Mouse (Mus musculus): ENCODE data around the gene Itpkb.
A peak's percentile ranks its signal among the peaks of the same experiment; 100 is the strongest.

The Itpkb gene

GRCm38 (mm10) chr1:180417118-180417517 lies 86.8 kb downstream of the Itpkb start:
- no peak for DNase-seq (ENCODE audit: low read depth, low spot score)

- no peak for DNase-seq (ENCODE audit: low read depth, low spot score)
Measured at GRCm38 (mm10) chr1:180419059-180419458, 88.8 kb downstream of the Itpkb start.

GRCm38 (mm10) chr1:180420496-180421164 lies 90.3 kb downstream of the Itpkb start:
- peak; percentile 40 for DNase-seq (ENCODE audit: low read depth, low spot score)

GRCm38 (mm10) chr1:180421165-180421909 lies 91.1 kb downstream of the Itpkb start:
- no peak for DNase-seq (ENCODE audit: low read depth, low spot score)

GRCm38 (mm10) chr1:180422076-180422828 lies 92.0 kb downstream of the Itpkb start:
- DNase-seq (ENCODE audit: low read depth, low spot score), result peak; percentile 83

- DNase-seq (ENCODE audit: low read depth, low spot score), result no peak
Measured at GRCm38 (mm10) chr1:180423008-180423639, 92.8 kb downstream of the Itpkb start.

- no peak for DNase-seq (ENCODE audit: low read depth, low spot score)
Measured at GRCm38 (mm10) chr1:180423931-180424330, 93.6 kb downstream of the Itpkb start.

GRCm38 (mm10) chr1:180426405-180426804 lies 96.1 kb downstream of the Itpkb start:
- no peak for DNase-seq (ENCODE audit: low read depth, low spot score)

GRCm38 (mm10) chr1:180427685-180428084 lies 97.4 kb downstream of the Itpkb start:
- no peak for DNase-seq (ENCODE audit: low read depth, low spot score)

- DNase-seq (ENCODE audit: low read depth, low spot score), result peak; percentile 81
Measured at GRCm38 (mm10) chr1:180428101-180428712, 97.9 kb downstream of the Itpkb start.

GRCm38 (mm10) chr1:180428871-180429270 lies 98.6 kb downstream of the Itpkb start:
- no peak for DNase-seq (ENCODE audit: low read depth, low spot score)

GRCm38 (mm10) chr1:180429819-180430218 lies 99.5 kb downstream of the Itpkb start:
- no peak for DNase-seq (ENCODE audit: low read depth, low spot score)

- DNase-seq (ENCODE audit: low read depth, low spot score), result peak; percentile 54
Measured at GRCm38 (mm10) chr1:180431833-180432232, 101.5 kb downstream of the Itpkb start.

- DNase-seq (ENCODE audit: low read depth, low spot score), result no peak
Measured at GRCm38 (mm10) chr1:180433098-180433538, 102.8 kb downstream of the Itpkb start.

- DNase-seq (ENCODE audit: low read depth, low spot score), result peak; percentile 87
Measured at GRCm38 (mm10) chr1:180433796-180434566, 103.7 kb downstream of the Itpkb start.

- no peak for DNase-seq (ENCODE audit: low read depth, low spot score)
Measured at GRCm38 (mm10) chr1:180434925-180435324, 104.6 kb downstream of the Itpkb start.

GRCm38 (mm10) chr1:180439496-180439895 lies 109.2 kb downstream of the Itpkb start:
- DNase-seq (ENCODE audit: low read depth, low spot score), result no peak

- DNase-seq (ENCODE audit: low read depth, low spot score), result no peak
Measured at GRCm38 (mm10) chr1:180444411-180444810, 114.1 kb downstream of the Itpkb start.

- DNase-seq (ENCODE audit: low read depth, low spot score), result no peak
Measured at GRCm38 (mm10) chr1:180449641-180450040, 119.4 kb downstream of the Itpkb start.

GRCm38 (mm10) chr1:180458274-180458673 lies 128.0 kb downstream of the Itpkb start:
- no peak for DNase-seq (ENCODE audit: low read depth, low spot score)

GRCm38 (mm10) chr1:180458680-180459079 lies 128.4 kb downstream of the Itpkb start:
- no peak for DNase-seq (ENCODE audit: low read depth, low spot score)
